Mouse (Mus musculus) ES-Bruce4 (cell line): ENCODE measurements at regions not wholly inside any gene's neighbourhood (a gene's known extent, or its start where the extent isn't known, plus 50 kb on each side); places are given as distances from the start of the nearest gene placed in this dataset.

Source experiments
- EP300 ChIP-seq: IDR thresholded peaks from 2 replicates; pipeline ENCODE4 v1.6.1; 2011; ENCODE audit warnings: low read depth, low read length; ENCODE audit not compliant: insufficient read depth
- POLR2A ChIP-seq: IDR thresholded peaks from one replicate; pipeline ENCODE4 v1.8.1; 2011; ENCODE audit warnings: low read length; ENCODE audit not compliant: insufficient read depth

- no peak for TF ChIP-seq EP300
- no peak for TF ChIP-seq POLR2A
Observed at GRCm38 (mm10) chr15:61127130-61127529, 204.3 kb upstream of the A1bg start.
